Mouse (Mus musculus) left cerebral cortex, postnatal 10 days (tissue): Measurements from ENCODE around the gene Chchd3. TPM values are rescaled to one million over a fixed set of nuclear protein-coding genes. Genes with fewer than 3 reads are reported as not detected.

ENCODE experiments used
- DNase-seq, 2 experiments: peaks; one replicate each; pipeline ENCODE4 v3.0.0; 2021 to 2022; ENCODE audit warnings: low spot score in 2 of 2, mixed read lengths in 1 of 2; ENCODE audit errors: extremely low spot score in 1 of 2
- intact Hi-C: fragments of 180-260 bp; cut with DNase I; formaldehyde crosslinking; loops from one replicate; pipeline ENCODE4 v1.15.1; 2025
- total RNA-seq, 2 experiments: library from RNA; stranded (reverse); gene quantifications; 2 replicates each; pipeline ENCODE4 v1.2.3; 2021

The Chchd3 gene
- total RNA-seq, 2 experiments from 2014 or later = 88.4 to 89.6 TPM

- intact Hi-C loops = no loop called here
- no peak for DNase-seq
Measured at GRCm38 (mm10) chr6:32947225-32947624, 112.8 kb downstream of the Chchd3 start.

- intact Hi-C loops = no loop called here
Measured at GRCm38 (mm10) chr6:32944956-32945355, 115.1 kb downstream of the Chchd3 start.

GRCm38 (mm10) chr6:32943651-32944050, 116.4 kb downstream of the Chchd3 start:
- no peak for DNase-seq
- intact Hi-C loops = no loop called here

More at GRCm38 (mm10) chr6:32944956-32945355, 115.1 kb downstream of the Chchd3 start:
- DNase-seq = no peak

DNA sequence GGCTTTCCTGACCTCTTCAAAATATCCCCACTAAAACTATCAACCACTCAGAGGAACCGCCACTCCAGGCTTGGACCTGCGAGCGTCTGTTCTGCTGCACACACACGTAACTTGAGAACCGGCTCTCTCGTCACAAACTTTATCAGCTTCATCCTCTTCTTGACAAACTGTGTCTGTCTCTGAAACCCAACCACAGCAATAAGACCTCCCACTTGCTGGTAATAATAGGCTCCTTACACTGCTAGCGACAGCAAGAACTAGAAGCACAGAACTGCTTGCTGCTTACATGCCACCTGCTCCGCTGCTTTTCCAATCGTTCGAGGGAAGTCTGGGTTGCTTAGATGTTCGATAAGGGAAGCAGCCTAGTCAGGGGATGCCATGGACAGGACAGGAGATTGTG, 119.8 kb downstream of the Chchd3 start:
- intact Hi-C loops = no loop called here
- no peak for DNase-seq

DNA sequence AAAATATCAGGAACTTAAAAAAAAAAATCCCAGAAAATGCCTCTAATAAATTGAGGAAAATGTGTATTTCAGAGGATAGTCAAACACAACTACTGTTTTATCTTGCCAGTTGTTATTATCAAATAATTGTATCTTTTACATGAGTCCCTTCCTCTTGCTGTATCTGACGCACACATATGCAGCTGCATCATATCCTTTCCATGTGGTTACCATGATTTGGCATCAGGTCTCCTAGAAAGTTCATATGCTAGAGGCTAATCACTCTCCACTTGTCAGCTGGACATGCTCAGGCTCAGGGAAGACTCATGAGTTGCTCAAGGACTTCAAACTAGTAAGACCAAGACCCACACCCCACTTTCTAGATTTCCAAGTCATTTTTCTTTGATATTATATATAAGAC, 122.4 kb downstream of the Chchd3 start:
- DNase-seq = no peak
- intact Hi-C loops = no loop called here

- no peak for DNase-seq
- intact Hi-C loops = no loop called here
Measured at GRCm38 (mm10) chr6:32936794-32937193, 123.3 kb downstream of the Chchd3 start.

DNA sequence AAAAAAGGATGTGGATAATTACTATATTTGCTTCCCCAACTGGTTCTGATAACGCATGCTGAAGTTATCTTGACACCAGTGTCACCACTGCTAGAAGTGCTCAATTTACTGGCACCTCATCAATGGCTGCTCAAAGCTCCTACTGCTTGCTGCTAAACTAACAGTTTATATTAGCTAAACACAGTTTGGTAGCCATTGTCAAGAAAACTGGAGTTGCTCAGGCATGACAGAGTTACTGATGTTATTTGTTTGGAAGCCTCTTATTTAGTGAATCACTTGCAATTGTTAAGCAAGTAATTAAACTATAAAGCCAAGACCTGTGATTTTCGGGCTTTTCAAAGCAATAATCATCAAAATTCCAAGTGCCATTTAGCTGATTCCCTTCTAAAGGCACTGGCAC, 123.7 kb downstream of the Chchd3 start:
- DNase-seq = no peak
- intact Hi-C loops = no loop called here

DNA sequence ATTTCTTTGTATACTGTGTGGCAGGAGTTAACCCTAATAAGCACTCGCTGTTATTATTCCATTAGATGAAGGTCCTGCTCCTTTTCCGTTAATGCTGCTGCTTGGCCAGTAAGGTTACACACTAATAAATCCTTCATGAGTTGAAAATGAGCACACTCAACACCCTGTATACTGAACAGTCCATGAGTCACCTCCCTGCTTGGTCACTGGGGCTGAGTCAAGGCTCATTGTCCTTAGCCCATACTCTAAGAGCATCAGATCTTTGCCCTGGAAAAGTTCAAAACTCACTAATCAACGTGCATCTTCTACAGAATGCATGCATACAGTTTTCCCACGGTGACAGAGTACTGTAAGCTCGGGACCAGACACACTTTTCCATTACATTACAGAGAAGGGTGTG, 124.5 kb downstream of the Chchd3 start:
- intact Hi-C loops = no loop called here
- DNase-seq = no peak

DNA sequence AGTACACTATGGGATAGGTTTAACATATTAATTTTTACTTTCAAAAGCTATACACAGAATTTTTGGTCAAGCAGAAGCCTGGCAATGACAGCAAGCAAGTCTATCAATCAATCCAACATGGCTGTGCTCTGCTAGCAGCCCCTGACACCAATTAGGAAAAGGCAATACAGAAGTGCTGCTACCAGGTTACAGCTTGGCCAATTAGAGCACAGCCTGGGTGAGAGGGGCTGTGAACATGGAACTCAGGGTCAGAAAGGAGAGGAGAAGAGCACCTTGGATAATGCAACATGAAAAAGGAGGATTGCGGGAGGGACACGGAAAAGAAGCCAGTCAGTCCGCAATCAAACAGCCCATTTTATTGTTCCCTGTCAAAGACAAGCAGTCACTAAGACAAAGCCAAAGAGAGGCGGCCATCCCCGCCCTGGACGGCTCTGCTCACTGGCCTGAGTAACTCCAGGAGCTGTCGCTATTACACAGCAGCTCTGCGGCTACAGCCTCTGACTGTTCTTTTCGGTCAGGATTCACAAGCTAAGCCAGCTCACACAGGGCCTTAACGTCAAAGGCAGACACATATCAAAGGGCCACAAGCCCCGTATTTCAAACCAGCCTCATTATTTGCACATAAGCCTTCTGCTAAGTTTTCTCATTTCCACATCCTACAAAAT, 128.8 kb downstream of the Chchd3 start:
- DNase-seq = no peak
- intact Hi-C loops = no loop called here

GRCm38 (mm10) chr6:32922391-32922790, 137.7 kb downstream of the Chchd3 start:
- intact Hi-C loops = no loop called here

GRCm38 (mm10) chr6:32920091-32920490, 140.0 kb downstream of the Chchd3 start:
- intact Hi-C loops = no loop called here
- peak; percentile 16 to 27 for DNase-seq

More at GRCm38 (mm10) chr6:32922391-32922790, 137.7 kb downstream of the Chchd3 start:
- DNase-seq = no peak

DNA sequence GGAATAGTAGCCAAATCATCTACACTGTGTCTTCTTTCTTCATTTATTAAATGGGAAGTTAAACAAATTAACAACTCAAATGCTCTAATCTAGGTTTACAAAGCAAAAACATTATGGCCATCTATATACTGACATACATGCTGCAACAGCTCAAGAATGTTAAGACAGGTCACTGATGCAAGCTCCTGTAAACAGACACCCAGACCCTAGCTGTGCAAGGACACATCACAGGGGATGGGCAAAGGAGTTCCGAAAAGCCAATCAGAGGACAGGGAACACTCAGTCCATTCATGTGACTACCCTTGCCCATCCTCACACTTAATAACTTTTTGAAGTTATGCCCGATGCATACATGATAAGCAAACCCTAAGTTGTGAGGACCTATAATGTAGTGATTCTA, 149.4 kb downstream of the Chchd3 start:
- DNase-seq = no peak
- intact Hi-C loops = no loop called here

DNA sequence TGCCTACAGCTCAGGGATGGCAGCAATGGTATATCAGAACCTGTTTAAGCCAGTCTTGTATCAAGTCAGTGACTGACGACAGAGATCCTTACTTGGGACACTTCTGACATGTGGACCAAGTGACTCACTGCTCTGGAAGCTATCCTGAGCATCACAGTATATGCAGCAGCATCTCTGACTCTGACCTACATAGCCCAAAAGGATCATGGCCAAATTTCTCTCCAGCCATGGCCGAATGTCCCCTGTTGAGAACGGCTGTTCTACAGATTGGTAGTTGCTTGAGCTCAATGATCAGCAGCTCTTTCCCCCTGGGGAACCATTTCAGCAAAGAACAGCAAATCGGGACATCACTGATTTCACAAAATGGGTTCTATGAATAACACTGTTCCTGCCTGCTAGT, 161.0 kb downstream of the Chchd3 start:
- intact Hi-C loops = no loop called here
- DNase-seq = no peak

DNA sequence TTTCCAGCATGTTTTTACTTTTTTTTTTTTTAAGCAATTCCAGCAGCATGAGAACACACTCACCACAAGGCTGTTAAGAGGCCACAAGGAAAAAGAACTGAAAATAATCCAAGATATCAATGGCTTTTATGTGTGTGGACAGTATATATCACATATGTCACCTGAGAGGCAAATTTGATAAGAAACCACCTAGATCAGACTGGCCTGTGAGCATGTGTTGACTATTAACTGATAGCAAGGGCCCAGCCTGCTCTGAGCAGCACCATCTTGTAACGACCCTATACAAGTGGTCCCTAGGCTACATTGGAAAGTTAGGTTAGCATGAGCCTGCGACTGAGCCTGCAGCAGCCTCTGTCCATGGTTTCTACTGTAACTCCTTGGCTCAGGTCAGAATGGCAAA, 166.0 kb downstream of the Chchd3 start:
- DNase-seq = no peak
- intact Hi-C loops = no loop called here

DNA sequence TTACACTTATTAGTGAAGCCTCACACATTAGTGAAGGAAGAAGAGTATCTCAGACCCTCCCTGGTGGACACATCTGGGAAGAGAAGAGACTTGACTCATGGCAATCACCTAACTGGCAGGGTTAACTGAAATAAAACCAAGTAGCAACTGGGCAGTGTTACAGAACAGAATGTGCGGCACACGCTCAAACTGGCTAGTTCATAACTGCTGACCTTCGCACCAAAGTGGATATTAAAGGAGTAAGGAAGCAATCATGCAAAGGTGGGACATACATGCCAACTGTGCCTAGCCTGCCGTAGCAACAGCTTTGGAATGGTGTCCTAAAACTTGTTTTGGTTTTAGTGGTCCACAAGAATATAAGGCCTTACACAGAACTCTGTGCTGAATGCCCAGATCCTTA, 169.3 kb downstream of the Chchd3 start:
- DNase-seq = no peak
- intact Hi-C loops = no loop called here

GRCm38 (mm10) chr6:32888894-32889529, 171.0 kb downstream of the Chchd3 start:
- intact Hi-C loops = no loop called here
- DNase-seq = no peak

DNA sequence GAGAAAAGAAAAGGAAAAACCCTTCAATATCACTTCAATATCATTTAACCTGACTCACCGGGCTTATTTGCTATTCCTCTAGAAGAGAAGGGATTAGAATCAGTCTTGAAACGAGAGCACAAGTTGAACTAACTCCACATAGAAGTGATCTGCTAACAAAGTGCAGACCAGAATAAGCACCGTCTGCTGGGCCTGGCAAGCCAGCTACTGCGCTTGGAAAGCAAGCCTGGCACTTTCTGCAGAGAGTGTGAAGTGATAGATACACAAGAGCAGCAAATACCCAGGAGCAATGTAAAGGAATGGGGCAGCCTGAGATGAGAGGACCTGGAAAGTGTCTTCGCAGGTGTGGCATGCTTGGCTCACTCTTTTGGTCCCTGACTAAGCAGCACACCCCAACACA, 181.5 kb downstream of the Chchd3 start:
- DNase-seq = peak in 1 of 2 experiments; percentile 35
- intact Hi-C loops = no loop called here

- no peak for DNase-seq
- intact Hi-C loops = no loop called here
Measured at GRCm38 (mm10) chr6:32874176-32874575, 185.9 kb downstream of the Chchd3 start.

DNA sequence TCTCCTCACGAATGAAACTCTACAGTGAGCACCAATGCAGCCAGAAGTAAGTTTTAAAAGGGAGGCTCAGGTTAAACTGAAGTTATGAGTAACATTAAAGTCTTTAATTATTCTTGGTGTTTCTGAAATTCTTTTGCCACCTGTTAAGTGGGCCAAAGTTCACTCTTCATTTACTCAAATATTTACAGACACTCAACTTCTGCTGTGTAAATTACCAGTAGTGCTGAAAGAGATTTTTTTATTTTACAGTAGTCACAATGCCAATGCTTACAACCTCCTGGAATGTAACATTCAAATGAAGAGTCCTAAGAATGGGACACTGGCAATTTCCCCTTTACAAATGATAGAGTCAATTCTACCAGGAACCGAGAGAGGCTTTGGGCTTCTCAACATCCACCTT, 187.3 kb downstream of the Chchd3 start:
- no peak for DNase-seq
- intact Hi-C loops = no loop called here

GRCm38 (mm10) chr6:32850960-32851359, 209.1 kb downstream of the Chchd3 start:
- DNase-seq = no peak
- intact Hi-C loops = no loop called here

DNA sequence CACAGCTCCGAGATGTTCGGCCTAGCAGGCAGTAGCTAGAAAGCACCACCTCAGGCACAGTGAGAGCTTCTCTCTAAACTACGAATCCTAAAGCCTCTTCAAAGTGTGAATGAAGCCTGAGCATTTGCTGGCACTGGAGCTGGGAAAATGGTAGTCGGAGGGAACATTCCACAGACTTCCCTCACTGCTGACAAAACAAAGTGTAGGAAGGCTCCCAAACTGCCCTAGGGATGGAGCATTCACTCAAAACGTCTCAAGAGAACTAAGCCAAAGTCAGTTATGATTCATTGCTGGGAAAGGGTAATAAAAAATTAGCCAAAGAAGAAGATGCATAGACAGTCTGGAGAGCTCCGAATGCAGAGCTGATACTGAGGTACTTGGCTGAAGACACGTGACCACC, 211.1 kb downstream of the Chchd3 start:
- intact Hi-C loops = no loop called here

More for the DNA sequence above, 211.1 kb downstream of the Chchd3 start:
- DNase-seq = no peak
